Mouse (Mus musculus) heart, adult 18-20 months (tissue): ENCODE results near the gene Nr1h2. TPM values are rescaled to one million over a fixed set of nuclear protein-coding genes. Genes with fewer than 3 reads are reported as not detected.

ENCODE experiments used
- DNase-seq, 2 experiments: peaks; one replicate each; pipeline ENCODE4 v3.0.0; 2021 to 2022; ENCODE audit warnings: mixed read lengths in 1 of 2
- total RNA-seq, 2 experiments: library from RNA; stranded (reverse); gene quantifications; 2 replicates each; pipeline ENCODE4 v1.2.3; 2021

Nr1h2 gene
- total RNA-seq, 2 experiments from 2014 or later: 43.9 to 47.3 TPM

DNA sequence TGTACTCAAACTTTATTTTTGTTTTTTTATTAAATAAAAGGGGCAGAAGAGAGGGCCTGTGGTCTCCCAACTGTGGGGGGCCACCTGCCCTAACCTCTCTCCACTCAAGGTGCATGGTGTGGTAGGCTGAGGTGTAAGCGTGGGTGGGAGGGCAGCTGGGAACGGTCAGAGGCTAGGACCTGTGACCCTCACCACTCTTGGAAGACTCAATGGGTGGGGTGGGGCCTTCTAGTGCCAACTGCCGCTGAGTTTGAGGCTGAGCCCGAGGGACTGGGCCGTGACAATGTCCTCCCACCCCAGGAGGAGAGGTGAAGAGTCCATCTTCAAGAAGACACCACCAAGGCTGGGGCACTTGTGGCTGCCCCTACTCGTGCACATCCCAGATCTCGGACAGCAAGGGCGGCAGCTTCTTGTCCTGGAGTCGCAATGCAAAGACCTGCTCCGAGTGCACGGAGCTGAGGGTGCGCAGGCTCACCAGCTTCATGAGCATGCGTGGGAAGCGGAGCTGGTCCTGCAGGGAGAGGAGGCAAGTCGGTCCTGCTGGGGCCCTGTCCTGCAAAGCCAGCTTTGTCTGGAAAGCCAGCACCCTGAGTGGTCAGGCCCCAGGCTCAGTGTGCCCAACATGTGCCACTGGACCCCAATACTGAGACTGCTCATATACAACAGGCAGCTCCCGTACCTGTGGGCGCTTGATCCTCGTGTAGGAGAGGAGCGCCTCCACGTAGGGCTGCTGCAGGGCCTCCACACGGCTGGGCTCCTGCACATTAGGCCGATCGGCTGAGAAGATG, 3.9 kb downstream of the Nr1h2 start:
- DNase-seq: no peak

DNA sequence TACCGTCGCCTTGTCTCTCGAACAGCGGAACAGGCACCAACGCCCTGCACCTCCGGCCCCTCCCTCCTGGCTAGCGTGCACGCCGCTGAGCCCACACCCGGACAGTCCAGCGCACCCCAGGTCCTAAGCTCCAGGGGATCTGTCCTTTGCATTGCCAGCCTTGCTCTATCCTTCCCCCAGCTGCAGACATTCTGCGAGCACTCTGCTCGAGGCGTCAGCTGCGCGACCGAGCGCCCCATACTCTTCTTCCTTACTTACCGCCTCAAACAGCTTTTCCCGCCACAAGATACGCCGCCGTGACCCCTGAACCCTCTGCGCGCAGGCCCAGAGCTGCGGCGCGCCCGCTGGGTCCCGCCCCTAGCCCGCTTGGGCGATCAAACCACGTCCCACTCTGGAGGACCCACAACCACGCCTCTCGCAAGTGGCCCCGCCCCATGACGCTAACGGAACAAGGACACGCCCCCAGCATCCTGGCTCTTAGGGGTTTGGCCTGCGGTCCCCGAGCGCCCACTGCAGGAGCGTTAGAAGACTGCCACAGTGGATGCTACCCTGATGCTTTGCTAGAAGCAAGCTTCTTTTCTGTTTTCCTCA, 5.2 kb downstream of the Nr1h2 start, which contains the start of gene Pold1:
Gene Pold1, minus strand, starts transcription at position 353 of the 591 bp plus-strand sequence.
- DNase-seq: peak; percentile 99 to 100

DNA sequence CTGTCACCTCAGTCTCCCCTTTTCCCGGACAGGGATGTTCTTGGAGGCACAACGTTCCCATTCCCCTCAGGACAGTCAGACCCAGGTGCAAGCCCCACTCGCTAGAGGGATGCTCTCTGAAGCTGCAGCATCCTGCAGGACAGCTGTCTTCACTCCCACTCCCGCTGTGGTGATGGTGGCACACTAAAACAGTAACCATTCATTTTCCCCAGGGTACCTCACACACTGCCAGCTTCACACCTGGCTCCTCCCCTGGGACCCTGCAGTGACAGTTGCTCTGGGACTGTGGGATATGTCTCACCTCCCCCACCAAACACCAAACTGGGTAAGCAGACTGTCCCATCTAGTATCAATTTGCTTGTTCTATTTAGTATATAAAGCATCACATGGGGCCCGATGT, 6.0 kb downstream of the Nr1h2 start:
- no peak for DNase-seq

DNA sequence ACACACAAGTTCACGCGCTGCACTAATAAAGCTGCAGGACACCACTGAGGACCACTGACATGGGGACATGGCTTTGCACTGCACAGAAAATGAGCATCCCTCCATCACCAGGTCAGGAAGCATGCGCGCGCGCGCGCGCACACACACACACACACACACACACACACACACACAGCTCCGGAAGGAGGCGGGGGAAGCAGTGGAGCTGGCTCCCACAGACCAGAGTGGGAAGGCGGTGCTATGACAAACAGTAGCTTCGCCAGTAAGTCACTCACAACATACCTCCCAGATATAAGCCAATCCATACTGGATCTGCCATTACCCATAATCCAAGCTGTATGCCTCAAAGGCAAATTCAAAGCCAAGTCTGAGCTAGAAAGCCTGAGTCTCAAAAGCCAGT, 6.7 kb downstream of the Nr1h2 start:
- no peak for DNase-seq

DNA sequence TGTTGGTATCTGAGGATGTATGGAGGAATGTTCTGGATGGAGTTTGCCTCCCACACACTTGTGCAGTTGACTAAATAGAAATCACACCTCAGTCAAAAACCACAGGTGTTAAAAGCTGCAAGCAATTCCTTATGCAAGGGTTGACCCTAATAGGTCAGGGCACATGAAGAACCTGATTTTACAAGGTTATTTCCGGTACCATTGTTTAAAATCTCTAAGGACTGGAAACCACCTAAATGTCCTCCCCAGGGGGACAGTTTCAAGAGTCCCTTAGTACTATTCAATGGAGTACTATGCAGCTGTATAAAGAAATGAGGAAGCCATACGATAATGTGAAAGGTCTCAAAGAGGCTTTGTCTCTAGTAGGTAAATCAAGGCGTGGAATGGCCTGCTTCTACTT, 7.5 kb downstream of the Nr1h2 start:
- DNase-seq: no peak

DNA sequence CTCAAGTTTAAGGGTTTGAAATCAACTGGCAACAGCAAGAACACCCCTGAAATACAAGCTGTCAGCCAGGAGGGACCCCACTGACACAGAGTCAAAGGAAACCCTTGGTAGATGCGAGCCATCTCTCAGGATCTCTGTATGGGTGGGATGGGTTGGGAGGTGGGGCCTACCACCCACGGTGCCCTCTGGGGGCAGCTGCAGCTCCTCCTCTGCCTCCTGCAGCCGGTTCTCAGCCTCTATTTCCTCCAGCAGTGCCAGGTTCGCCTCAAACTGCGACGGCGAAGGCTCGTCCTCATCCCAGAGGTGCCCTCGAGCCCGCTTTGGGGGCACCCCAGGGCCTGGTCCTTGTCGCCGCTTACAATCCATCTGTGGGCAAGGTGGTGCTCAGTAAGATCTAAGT, 10.7 kb downstream of the Nr1h2 start:
- no peak for DNase-seq

DNA sequence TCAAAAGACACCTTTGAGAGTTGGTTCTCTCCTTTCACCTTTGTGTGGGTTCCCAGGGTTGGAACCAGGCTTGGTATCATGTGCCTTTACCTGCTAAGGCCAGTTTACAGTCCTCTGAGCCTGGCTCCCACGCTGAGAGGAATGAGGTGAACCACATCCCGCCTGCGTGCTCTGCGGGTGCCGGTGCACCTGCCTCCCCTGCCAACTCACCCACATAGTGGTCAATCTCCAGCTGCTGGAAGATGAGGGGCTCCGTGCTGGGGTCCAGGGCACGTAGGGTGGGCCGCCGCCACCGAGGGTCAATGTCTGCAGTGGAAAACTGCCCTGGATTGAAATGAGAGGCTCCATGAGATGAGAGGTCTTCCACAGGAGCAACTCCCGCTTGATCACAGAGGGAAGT, 11.2 kb downstream of the Nr1h2 start:
- no peak for DNase-seq

DNA sequence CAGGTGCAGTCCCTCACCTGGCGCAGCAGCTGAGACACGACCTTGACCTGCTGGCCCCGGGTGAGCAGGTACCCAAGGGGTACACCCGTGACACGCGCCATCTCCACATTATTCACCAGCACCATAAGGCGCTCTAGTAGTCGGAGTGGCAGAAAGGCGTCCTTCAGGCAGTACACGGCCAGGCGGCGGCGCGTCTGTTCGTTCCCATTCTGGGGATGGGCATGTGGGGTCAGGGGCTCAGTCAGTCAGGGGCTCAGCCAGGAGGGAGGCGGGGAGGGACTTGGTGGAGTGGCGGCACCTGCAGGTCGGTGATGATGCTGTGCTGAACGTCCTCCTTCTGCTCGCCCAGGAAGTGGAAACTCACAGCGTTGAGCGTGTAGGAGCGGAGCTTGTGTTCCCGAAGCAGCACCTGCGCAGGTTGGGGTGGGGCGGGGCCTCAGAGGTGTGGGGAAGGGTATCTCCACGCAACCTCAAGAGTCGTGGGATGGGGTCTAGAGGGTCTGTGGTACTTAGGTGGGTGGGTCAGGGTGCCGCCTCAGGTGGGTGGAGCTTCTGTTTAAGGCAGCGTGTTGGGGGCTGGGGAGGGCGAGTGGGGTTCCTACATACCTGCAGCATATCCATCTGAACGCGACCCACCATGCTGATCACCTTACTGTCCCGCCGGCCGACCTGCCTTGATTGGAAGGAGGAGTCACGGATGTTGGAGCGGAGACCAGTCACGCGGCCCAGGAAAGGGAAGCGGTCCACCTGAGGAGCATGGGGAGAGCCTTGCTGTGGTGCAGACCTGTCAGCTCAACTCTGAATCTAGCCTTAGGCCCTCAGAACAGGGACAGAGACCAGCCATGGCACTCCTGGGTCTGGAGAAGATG, 14.8 kb downstream of the Nr1h2 start:
- DNase-seq: no peak

DNA sequence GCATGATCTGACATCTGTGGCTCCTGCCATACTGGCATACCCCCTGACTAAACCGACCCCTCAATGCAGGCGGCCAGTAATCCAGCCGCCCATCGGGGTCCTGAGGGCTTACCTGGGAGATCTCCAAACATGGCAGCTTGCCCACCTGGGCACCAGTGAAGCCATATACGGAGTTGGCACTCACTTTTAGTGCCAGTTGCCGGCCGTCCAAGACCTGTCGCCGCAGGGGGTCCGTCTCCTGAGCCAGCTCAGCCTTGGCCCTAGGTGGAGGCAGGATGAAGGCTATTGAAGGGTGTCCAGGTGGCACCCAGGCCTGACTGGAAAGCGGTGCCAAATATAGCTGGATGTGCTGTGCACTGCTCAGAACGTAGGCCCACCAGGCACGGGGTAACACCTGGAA, 16.3 kb downstream of the Nr1h2 start:
- no peak for DNase-seq

DNA sequence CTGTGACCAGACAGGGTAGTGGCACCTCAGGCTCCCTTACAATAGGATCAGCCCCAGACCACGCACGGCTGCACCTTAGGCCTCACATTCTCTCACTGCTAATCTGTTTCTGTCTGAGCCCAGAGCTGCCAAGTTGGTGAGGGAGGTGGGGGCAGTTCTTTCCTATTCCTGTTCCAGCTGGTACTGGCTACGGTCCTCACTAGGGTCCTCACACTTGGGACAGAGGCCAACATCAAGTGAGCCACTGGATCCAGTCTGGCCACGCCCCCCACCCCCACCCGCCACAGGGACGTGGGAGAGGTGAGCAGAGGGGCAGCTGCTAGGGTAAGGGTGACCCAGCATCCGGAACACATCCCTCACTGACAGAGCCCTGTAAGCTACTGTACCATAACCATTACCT, 16.7 kb downstream of the Nr1h2 start:
- no peak for DNase-seq

DNA sequence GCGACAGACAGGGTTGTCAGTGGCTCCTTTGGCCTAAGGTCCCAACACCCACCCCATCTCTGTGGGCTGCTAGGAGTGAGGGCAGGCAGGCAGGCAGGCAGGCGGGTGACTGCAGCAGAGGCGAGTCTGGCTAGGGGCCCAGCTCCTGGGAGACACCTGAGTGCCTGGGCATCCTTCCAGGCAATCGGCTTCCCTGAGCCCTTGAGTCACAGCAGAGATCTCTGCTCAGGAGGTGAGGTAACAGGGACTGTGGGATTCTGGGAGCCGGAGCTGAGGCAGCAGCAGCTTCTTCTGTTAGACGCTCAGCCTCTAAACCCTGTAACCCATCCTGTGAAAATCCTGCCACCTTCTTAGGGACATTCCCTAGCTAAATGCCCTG, 17.2 kb downstream of the Nr1h2 start:
- no peak for DNase-seq

DNA sequence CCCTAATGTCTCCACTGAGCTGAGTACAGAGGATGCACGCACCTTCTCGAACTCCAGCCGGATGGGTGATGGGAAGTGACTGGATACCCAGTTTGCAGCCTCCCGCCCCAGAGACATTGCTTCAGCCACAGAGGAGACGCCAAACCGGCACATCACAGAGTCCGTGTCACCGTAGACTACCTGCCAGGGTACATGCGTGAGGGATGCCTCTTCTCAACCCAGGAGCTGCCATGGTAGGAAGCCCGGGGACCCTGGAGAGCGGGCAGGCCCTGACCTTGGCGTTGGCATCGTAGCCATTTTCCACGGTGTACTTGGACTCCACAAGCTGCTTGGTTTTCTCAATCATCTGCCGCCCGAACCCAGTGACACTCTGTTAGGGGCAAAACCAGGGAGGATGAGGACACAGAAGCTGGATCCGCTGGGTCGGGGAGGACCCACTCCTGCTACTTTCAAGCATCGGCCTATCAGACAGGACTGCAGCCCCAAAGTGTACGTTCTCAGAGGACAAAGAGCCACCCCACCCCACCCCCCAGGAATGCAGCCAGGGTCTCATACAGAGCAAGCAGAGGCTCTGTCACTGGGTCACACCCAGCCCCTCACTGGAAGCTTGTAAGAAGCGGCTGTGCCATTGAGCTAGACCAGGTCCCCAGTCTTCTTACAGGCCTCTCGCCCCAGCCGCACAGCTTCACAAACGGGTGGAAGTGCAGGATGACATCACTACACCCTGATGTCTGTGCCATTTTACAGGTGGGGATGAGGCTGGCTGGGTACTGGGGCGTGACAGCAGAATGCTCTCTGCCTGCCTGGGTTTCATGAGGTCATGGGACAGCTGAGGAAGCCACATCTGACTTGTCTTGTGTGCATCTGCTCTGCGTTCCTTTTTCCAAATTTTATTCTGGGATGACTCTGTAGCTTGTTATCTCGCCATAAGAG, 17.8 kb downstream of the Nr1h2 start:
- no peak for DNase-seq

DNA sequence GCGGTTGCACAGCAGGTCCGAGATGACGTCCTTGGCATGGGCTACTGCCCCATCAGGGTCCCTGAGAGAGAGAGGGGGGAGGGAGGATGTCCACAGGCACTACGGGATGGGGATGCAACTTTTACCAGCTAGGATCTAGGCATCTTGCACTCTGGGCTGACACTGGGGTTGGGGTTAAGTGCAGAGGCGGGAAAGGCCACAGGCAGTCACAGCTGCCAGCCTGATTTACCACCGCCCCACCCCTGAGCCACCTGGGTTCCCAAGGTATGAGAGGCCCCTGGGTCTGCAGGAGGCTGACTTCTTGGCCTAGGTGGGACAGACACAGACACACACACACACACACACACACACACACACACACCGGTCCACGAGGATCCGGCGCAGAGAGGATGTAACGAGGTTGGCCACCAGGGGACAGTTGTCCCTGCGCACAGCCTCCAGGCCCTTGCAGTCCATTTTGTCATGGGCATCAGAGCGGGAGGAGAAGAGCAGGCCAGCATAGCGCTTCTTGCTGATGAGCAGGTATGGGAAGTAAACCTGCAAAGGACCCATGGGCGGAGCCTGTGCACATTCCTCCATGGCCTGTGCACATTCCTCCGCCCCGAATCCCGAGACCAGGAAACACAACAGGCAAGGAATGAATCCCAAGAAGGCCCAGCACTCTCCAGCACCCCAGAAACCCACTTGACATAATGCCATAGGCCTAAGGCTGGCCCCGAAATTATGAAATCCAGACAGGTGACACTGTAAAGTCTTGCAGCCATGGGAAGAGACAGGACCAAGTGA, 18.9 kb downstream of the Nr1h2 start:
- no peak for DNase-seq

DNA sequence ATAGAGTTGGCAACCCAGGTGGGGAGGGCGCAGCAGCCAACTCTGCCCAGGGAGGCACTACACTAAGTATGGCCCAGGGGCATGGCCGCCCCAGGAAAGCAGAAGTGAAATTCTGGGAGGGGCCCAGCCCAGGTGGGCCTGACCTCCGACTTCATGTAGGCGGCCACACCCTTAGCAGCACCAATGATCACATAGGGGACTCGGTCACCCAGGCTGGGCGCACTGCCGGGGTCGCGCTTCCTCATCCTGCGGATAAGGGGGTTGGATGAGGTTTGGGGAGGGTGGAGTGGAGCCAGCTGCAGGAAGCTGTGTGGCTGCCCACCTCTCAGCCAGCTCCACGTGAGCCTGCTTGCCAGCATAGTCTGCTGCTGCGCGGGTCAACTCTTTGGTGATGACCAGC, 19.5 kb downstream of the Nr1h2 start:
- DNase-seq: peak in 1 of 2 experiments; percentile 45

DNA sequence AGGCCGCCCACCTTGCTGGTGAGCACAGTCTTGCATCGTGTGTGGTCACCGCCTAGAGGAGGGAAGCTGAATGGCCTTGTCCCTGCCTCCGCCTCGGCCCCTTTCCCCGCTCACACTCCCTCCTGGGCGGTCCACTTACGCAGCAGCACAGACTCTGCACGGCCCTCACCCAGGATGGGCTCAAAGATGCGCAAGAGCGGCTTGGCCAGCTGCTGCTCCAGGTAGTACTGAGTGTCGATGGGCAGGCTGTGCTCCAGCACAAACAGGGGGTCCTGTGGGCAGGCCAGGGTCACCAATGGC, 20.1 kb downstream of the Nr1h2 start:
- no peak for DNase-seq

DNA sequence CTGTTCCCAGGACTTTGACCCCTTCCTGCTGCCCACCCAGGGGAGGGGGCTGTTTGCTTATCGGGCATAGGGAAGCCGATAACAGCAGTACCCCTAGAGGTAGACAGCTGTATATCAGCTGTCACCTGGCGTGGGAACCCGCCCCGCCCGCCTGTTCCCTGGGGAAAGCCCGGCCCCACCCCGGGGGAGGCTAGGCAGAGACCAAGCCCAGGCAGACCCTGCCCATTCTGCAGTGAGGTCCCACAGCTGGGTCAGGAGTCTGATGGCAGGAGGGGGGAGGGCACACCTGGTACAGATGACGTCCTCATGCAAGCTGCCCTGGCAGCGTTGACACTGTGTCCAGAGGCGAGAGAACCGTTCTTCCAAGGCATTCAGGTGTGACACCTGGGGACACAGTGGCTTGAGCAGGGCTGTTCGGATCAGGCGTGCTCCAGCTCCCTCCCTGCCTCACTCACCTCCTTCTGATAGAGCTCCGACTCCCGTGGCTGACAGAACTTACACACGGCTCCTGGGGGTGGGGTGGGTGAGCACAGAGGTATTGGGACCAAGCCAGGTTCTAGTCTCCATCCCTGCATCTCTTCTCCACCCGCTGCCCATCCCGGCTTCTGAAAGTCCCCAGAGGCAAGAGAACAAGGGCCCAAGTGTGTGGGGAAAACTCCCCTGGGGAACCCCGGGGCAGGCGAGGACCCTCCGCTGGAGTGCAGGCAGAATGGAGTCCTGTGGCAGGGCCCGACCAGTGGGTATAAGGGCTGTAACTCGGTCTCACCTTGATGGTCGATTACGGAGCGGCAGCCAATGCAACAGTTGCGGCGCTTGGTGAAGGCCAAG, 20.6 kb downstream of the Nr1h2 start:
- no peak for DNase-seq

DNA sequence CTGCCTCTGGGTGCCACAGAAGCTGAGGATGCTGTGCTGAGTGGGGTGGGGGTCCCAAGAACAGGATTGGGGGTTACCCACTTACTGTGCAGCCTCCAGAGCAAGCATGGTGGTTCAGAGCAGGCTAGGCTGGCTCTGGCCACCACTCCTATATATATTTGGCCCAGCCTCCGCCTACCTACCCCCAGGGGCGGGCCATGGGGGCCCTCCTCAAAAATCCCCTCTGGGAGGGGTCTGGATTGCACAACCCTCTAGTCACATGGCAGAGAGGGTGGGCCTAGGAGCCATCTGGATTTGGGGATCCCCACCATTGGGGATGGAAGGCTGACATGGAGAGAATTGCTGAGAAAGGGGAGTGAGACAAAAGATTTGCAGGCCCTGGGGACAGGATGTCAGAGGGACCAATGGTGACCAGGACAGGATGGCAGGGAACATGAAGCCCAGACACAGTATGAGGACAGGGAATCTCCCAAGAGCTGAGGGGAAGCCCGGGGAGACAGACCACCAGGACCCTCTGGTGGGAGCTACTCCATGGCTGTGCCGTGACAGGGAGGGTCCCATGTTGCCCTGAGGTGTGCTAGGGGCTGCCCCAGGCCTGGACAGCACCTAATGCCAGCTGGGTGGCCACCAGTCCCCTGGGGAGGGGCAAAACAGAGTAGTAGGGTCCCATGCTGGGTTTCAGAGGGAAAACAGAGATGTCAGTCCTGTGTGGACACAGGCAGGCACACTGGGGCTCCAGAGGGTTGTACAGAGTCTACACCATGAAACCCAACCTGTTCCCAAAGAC, 21.6 kb downstream of the Nr1h2 start, which contains the start of gene Spib:
Gene Spib, minus strand, starts transcription at position 126 of the 787 bp plus-strand sequence.
- DNase-seq: no peak

DNA sequence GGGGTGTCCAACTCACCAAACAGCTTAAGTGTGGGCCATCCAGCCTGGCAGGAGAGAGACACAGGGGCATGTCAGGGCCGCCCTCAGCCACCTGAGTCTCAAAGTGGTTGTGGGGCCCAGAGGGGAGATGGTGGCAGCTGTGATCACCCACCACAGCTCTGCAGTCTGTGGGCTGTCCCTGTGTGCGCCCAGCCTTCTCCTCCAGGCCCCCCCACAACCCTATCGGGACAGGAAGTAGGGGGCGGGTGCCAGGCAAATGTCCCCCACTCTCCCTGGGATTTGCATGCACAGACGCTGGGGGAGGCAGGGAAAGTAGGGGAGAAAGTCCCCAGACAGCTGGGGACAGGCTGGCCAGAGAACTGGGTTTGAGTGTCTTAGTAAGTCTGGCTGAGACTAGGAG, 22.5 kb downstream of the Nr1h2 start:
- no peak for DNase-seq

DNA sequence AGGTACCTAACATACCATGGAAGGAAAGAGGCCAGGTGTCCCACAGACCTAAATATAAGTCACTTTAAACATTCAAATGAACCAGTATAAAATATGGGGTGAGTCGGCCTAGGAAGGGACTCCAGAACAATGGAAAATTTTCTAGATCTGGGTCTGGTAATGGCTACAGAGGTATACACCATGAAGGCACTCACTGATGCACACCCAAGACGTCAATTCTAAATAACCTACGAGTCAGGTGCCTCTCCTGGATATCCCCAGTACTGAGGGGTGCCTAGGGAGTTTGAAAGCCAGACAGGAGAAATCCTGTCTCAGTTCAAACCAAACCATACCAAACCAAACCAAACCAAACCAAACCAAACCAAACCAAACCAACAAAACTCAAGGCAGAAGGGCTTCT, 23.2 kb downstream of the Nr1h2 start:
- no peak for DNase-seq

DNA sequence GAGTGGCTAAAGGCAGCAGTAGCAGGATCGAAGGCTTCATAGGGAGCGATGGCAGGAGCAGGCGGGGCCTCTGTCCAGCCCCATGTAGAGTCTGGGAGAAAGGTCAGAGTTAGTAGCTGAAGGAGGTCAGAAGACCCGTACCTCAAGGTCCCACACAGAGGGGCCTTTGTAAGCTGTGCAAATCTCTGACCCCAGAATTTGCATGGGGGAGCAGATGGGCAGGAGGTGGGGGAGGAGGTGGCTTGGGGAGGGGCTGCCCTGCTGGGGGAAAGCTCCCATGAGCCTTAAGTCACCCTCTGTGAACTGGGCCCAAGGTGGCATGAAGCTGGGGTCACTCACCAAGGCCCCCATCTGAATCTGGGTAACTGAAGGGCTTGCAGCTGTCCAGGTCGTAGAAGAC, 24.2 kb downstream of the Nr1h2 start:
- no peak for DNase-seq
